Mouse (Mus musculus): ENCODE data around the gene Ldlrad2.
"Not testable (repeated sequence)": the region's sequence is repeated elsewhere in the genome, so short reads cannot be mapped to it uniquely, and the experiment has no call there.

Ldlrad2 gene

GRCm38 (mm10) chr4:137574469-137574868 lies at the start of gene Ldlrad2:
Gene Ldlrad2 (minus strand): TSS chr4:137574569.
- DNase-seq (ENCODE audit: low spot score) = no peak

DNA sequence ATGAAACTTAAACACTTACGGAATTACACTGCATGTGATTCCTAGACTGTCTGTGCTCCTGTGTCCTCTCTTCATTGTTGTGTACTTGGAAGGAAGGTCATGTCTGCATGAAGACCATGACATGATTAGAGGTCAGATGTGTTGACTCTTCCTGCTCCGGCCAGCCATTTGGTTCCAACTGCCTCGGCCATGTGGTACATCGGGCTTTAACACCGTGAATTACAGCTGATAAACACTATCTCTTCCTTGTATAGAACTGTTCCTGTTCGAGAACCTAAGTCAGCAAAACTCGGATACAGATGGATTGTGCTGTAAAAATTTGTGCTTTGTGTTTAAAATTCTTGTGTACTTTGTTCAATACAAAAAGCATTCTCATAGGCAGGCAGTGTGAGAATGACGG lies 48.5 kb upstream of the Ldlrad2 start:
- DNase-seq (ENCODE audit: low spot score) = no peak

- DNase-seq (ENCODE audit: low spot score) = no peak
These were observed 35.9 kb upstream of the Ldlrad2 start for GRCm38 (mm10) chr4:137610256-137610655.

- DNase-seq (ENCODE audit: low spot score) = no peak
These were observed 35.3 kb upstream of the Ldlrad2 start for GRCm38 (mm10) chr4:137609702-137610101.

DNA sequence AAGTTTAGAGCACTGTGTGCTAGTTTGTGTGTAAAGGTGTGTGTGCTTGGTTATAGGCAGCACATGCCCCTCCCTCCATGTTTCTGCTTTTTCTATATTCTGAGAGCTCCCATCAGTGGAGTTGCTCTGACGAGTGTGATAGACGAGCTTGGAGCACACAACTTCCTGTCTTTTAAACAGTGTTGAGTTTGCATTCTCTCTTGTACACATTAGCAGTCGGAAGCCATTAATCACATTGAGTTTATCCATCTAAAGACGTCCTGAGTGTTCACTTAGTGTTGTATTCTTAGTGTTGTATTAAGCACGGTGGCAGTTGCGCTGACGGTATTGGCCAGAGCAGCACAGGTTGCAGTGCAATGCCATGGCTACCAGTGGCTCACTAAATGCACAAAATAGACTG lies 34.9 kb upstream of the Ldlrad2 start:
- no peak for DNase-seq (ENCODE audit: low spot score)

DNA sequence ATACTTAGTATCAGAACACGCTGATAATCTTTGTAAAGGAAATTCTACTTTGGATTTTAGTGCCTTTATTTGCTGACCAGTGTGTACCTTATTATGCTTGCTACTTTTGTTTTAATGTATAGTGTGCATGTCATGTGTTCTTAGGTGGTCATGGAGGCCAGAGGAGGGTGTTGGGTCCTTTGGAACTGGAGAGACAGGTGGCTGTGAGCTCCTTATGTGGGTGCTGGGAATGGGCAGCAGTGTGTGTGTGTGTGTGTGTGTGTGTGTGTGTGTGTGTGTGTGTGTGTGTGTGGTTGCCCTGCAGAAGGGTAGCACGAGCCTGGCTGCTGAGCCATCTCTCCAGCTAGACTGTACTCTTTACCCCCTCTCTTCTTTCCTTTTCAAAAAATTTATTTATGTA lies 32.7 kb upstream of the Ldlrad2 start:
- no peak for DNase-seq (ENCODE audit: low spot score)

DNA sequence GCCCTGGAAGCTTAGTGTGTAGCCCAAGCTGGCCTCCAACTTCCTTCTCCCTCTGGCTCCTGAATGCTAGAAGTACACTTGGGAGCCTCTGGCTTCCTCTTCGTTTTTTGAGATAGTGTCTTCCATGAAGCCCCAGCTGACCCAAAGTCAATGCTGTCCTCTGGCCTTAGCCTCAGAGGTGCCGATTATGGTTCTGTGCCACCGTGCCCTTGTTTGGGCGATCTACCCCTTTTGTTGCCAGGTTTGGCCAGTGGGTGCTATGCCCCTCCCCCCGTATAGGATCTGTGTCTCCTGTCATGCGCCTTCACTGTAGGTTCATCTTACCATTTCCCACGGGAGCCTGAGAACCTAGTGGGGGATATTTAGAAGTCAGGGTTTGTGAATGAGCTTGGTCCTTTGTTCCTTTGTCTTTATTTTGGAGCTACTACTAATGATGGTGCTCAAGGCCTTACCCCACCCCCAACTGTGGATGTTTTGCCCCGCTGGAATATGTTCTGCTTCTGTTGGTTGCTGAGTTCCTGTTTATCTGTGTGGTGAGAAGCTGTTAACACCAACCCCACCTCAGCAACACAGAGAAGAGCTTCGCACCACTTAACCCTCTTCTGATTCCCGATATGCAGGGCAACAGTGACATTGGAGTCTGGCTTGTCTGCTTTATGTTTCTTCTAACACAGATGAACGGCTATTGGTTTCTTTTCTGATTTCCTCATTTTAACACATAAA lies 29.2 kb upstream of the Ldlrad2 start:
- DNase-seq (ENCODE audit: low spot score) = no peak

- no peak for DNase-seq (ENCODE audit: low spot score)
These were observed 24.2 kb upstream of the Ldlrad2 start for GRCm38 (mm10) chr4:137598577-137598976.

- no peak for DNase-seq (ENCODE audit: low spot score)
These were observed 22.8 kb upstream of the Ldlrad2 start for GRCm38 (mm10) chr4:137597098-137597630.

DNA sequence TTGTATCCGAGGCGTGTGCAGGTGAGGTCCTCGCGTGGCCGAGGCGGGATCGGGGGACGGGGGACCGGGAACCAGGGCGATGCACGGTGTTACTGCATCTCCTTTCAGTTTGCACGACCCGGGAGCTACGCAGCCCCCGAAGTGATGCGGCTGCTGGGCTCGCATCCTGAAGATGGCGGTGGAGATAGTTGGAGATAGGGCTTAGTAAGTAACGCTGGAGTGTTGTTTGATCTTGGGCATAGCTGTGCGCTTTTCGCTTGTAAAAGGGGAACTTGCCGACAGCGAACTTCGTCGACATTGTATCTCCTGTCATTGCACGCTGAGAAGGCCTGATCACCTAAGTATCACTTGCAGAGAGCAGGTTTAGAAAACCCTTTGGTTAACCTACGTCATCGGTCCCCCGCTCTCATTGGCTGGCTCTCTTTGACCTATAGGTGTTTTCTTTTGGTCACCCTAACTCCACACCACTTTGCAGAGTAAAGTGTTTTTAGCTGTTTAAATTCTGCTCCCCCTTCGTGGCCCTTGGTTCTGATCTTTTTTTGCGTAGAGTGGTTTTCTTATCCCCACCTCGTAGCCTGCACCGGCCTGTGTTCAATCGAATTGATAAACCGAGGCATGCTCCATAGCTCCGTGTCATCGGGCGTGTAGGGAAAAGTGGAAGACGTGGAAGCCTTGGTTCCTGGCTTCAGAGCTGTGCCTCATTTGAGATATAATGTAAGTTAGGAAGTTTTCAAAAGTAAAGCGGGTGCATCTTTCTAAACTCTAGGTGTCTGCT lies 20.3 kb upstream of the Ldlrad2 start:
- DNase-seq (ENCODE audit: low spot score) = peak; percentile 72

DNA sequence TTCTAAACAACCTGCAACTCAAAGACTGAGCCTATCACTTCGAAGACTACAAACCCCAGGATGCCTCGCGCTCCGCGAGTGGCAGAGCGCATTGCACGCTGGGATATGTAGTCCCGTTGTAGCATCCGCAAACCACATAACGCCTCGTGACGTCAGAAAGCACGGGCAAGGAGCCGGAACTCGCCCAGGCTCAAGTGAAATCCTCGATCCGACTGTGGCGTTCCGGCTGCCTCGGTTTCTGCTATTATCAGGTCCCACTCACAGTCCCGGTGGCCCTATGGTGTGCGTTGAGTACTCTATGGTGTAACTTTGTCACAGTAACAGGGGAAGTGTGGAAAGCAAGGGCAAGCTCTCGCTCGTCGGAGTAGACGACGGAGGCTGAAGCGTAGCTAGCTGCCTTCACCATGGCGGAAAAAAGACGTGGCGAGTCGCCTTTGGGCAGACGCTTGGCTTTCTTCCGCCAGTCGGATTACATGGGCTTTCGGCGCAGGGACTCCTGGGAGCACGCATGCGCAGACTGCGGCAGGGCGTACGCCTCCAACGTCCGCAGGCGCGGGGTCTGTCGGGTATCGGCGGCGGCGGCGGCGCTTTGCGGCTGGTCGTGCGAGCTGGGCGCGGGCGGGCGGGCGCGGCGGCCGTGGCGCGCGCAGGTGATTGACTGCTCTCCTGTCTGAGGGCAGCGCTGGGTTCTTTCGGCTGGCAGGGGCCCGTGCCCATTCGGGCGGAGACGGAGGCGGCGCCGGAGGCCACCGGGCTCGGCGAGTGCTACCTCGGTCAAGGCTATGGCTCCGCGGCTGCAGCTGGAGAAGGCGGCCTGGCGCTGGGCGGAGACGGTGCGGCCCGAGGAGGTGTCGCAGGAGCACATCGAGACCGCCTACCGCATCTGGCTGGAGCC lies 19.5 kb upstream of the Ldlrad2 start, which contains the start of gene Usp48:
Gene Usp48, plus strand, starts transcription at position 155 of the 895 bp plus-strand sequence.
- peak; percentile 100 for DNase-seq (ENCODE audit: low spot score)

DNA sequence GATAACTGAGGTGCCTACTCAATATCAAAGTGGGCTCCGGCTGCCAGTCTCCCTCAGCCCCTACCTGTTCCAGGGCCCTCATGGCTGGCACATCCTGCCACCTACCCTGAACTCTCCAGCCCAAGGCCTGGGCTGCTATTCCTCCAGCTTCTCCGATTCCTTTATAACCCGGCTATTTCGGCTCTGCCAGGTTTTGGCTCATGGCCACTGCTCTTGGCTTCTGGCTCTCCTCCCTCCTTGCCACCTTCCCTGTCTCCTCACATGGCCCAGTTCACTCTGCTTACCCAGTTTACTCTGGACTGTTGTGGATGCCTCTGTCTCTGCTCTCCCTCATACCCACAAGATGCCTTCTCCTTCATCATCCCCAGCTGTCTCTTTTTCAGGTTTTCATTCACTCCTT lies 16.6 kb upstream of the Ldlrad2 start:
- no peak for DNase-seq (ENCODE audit: low spot score)

DNA sequence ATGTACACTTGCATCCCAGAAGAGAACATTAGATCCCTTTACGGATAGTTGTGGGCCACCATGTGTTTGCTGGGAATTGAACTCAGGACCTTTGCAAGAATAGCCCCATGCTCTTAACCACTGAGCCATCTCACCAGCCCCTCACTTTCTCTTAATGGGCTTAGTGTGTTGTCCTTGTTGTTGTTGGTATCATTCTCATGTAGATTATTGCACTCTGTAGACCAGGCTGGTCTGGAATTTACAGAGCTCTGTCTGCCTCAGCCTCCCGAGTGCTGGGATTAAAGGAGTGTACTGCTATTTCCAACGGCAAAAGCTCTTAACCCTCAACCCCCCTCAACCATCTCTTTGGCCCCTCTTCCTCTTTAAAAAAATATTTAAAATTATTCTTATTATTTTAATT lies 15.2 kb upstream of the Ldlrad2 start:
- DNase-seq (ENCODE audit: low spot score) = no peak

- not testable (repeated sequence) for DNase-seq (ENCODE audit: low spot score)
These were observed 14.7 kb upstream of the Ldlrad2 start for GRCm38 (mm10) chr4:137589095-137589494.

GRCm38 (mm10) chr4:137581815-137582214 lies 7.4 kb upstream of the Ldlrad2 start:
- peak; percentile 17 for DNase-seq (ENCODE audit: low spot score)

DNA sequence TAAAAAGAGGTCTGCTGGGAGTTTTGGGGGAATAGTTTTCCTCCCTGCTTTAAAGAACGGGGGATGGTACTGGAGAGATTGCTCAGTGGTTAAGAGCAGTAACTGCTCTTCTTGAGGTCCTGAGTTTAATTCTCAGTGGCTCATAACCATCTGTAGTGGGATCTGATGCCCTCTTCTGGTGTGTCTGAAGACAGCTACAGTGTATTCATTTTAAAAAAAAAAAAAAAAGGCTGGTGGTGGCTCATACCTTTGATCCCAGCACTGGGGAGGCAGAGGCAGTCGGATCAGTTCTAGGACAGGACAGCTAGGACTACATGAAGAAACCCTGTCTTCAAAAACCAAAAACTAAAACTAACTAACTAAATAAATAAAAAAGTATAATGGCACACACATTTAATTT lies 5.9 kb upstream of the Ldlrad2 start:
- no peak for DNase-seq (ENCODE audit: low spot score)

- no peak for DNase-seq (ENCODE audit: low spot score)
These were observed 5.4 kb upstream of the Ldlrad2 start for GRCm38 (mm10) chr4:137579789-137580188.

DNA sequence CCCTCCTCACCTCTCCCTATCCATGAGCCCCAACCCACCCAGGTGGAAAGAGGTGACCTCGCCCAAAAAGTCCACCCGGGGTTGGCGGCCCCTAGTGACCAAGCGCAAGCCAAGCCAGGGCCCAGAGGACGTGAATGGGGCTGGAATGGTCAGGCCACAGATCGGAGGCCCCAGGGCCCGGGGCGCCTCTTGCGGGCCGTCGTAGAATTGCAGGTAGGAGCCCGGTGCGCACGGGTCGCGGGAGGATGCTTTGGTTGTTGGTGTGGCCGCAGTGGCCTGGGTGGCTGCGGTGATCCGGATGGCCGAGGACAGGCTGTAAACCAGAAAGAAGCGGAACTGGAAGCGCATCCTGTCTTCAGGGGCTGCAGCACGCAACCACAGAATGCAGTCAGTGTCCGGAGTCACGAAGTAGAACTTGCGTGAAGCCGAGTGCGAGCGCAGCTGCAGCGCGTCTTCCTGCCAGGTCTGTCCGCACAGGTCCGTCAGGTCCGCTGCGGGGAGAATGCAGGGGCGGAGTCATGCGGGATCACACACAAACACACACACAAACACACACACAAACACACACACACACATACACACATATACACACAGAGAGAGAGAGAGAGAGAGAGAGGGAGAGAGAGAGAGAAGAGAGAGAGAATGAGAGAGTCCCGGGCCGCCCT lies 3.9 kb upstream of the Ldlrad2 start:
- peak; percentile 70 for DNase-seq (ENCODE audit: low spot score)

DNA sequence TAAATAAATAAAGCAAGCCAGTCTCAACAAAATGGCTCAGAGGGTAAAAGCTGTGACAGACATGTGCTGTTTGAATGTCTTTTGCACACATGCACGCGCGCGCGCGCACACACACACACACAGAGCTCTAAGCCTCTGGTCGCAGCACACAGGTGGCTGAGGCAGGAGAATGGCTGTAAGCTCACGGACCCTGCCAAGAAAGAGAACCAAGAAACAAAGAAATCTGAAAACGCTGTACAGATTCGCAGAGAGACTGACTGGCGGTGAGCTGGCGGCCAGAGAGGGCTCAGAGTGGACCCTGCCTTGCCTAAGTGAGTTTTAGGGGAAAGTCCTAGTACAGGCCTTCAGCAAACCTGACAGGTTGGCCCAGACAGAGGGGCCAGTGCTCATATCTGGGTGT lies 3.1 kb upstream of the Ldlrad2 start:
- DNase-seq (ENCODE audit: low spot score) = no peak

GRCm38 (mm10) chr4:137569873-137570272 lies 4.5 kb downstream of the Ldlrad2 start:
- no peak for DNase-seq (ENCODE audit: low spot score)

- DNase-seq (ENCODE audit: low spot score) = no peak
These were observed 17.6 kb downstream of the Ldlrad2 start for GRCm38 (mm10) chr4:137556673-137557210.
